Mouse (Mus musculus): Measurements from ENCODE around the gene Apbb2. TPM values are rescaled to one million over a fixed set of nuclear protein-coding genes. Genes with fewer than 3 reads are reported as not detected.
A peak's percentile ranks its signal among the peaks of the same experiment; 100 is the strongest.

Gene Apbb2
- polyA plus RNA-seq, 1 experiment = 36.1 TPM

- peaks cover 15% of the 10 kb centered on the region for H3K4me1 ChIP-seq (ENCODE audit: control insufficient read depth, insufficient read depth, low read length)
- H3K27me3 ChIP-seq (ENCODE audit: control insufficient read depth, insufficient read depth, low read length) = no peaks in the 10 kb centered on the region
- H3K4me3 ChIP-seq (replicated peaks; ENCODE audit: insufficient read depth, low read depth, low read length) = no peak overlapping the region
- peak in 1 of 2 experiments; percentile 37 for DNase-seq
- WGBS = 39% methylated on average over 11 of the region's 11 CpGs
- no peak overlapping the region for H3K27ac ChIP-seq (ENCODE audit: insufficient read depth, low read length)
- TF ChIP-seq POLR2A (IDR thresholded peaks at IDR 0.05; ENCODE audit: borderline replicate concordance, insufficient read depth, low read length) (no peak), CTCF (IDR thresholded peaks at IDR 0.05; ENCODE audit: borderline replicate concordance, insufficient read depth, low read depth, low read length) (no peak)
Measured at GRCm38 (mm10) chr5:66323603-66324002, 295.0 kb downstream of the Apbb2 start.

DNA sequence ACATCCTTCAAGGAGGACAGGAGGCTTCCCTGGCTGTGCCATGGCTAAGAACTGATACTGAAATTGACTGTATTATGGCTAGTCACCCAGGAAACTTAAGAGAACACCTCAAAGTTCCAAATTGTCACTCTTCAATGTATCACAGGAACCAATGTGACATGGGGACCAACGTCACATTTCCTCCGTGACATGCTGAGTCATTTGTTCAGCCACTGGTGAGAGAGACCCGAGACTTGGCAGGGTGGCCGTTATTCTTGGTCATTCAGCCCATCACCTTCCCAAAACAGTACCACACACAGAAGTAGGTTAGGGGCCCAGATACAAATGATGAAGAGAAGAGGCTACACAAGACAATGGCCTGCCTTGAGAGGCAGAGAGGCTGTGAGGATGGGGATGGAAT is 295.5 kb downstream of the Apbb2 start:
- DNase-seq = no peak
- TF ChIP-seq CTCF (IDR thresholded peaks at IDR 0.05; ENCODE audit: borderline replicate concordance, insufficient read depth, low read depth, low read length) (no peak), POLR2A (IDR thresholded peaks at IDR 0.05; ENCODE audit: borderline replicate concordance, insufficient read depth, low read length) (no peak)
- H3K4me3 ChIP-seq (replicated peaks; ENCODE audit: insufficient read depth, low read depth, low read length) = no peak overlapping the region
- peaks cover 15% of the 10 kb centered on the region for H3K4me1 ChIP-seq (ENCODE audit: control insufficient read depth, insufficient read depth, low read length)
- H3K27ac ChIP-seq (ENCODE audit: insufficient read depth, low read length) = no peak overlapping the region
- 62% methylated on average over 4 of the region's 4 CpGs for WGBS
- no peaks in the 10 kb centered on the region for H3K27me3 ChIP-seq (ENCODE audit: control insufficient read depth, insufficient read depth, low read length)

GRCm38 (mm10) chr5:66319827-66320404 is 298.7 kb downstream of the Apbb2 start:
- no peak overlapping the region for H3K27ac ChIP-seq (ENCODE audit: insufficient read depth, low read length)
- WGBS = 40% methylated on average over 14 of the region's 14 CpGs
- no peak for DNase-seq
- TF ChIP-seq CTCF (IDR thresholded peaks at IDR 0.05; ENCODE audit: borderline replicate concordance, insufficient read depth, low read depth, low read length) (no peak), POLR2A (IDR thresholded peaks at IDR 0.05; ENCODE audit: borderline replicate concordance, insufficient read depth, low read length) (no peak)
- peaks cover 17% of the 10 kb centered on the region for H3K4me1 ChIP-seq (ENCODE audit: control insufficient read depth, insufficient read depth, low read length)
- no peaks in the 10 kb centered on the region for H3K27me3 ChIP-seq (ENCODE audit: control insufficient read depth, insufficient read depth, low read length)
- no peak overlapping the region for H3K4me3 ChIP-seq (replicated peaks; ENCODE audit: insufficient read depth, low read depth, low read length)

- no peak for DNase-seq
- WGBS = 71% methylated on average over 6 of the region's 6 CpGs
- Histone ChIP-seq H3K4me3 (replicated peaks; ENCODE audit: insufficient read depth, low read depth, low read length) (no peak overlapping the region), H3K27me3 (ENCODE audit: control insufficient read depth, insufficient read depth, low read length) (no peaks in the 10 kb centered on the region), H3K4me1 (ENCODE audit: control insufficient read depth, insufficient read depth, low read length) (peaks cover 15% of the 10 kb centered on the region), H3K27ac (ENCODE audit: insufficient read depth, low read length) (no peak overlapping the region)
- TF ChIP-seq CTCF (IDR thresholded peaks at IDR 0.05; ENCODE audit: borderline replicate concordance, insufficient read depth, low read depth, low read length) = peak; percentile 44; the same call in 1 of the 2 replicates
- no peak for TF ChIP-seq POLR2A (IDR thresholded peaks at IDR 0.05; ENCODE audit: borderline replicate concordance, insufficient read depth, low read length)
Measured at GRCm38 (mm10) chr5:66319341-66319740, 299.2 kb downstream of the Apbb2 start.

DNA sequence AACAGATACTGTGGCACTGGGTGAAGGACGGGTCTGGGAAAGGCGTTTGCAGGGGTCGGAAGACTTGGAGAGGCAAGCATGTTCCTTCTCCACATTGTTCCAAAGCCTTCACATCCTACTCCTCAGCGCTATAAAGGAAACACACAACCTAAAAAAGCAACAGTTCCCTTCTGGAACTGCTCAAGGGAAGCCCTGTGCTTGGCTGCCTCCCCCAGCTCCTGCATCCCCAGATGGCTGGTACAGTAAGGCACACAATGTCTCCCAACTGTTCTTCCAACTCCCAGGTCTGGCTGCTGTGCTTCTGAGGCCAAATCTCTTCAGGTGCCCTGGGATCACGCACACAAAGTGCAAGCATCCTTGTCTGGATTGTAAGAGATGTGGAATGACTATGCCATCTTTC is 302.8 kb downstream of the Apbb2 start:
- Histone ChIP-seq H3K4me3 (replicated peaks; ENCODE audit: insufficient read depth, low read depth, low read length) (no peak overlapping the region), H3K27ac (ENCODE audit: insufficient read depth, low read length) (peak overlapping the region; percentile 31; the same call in 1 of the 2 replicates), H3K27me3 (ENCODE audit: control insufficient read depth, insufficient read depth, low read length) (no peaks in the 10 kb centered on the region), H3K4me1 (ENCODE audit: control insufficient read depth, insufficient read depth, low read length) (peaks cover 9% of the 10 kb centered on the region; the same call in 1 of the 2 replicates)
- 63% methylated on average over 5 of the region's 5 CpGs for WGBS
- TF ChIP-seq CTCF (IDR thresholded peaks at IDR 0.05; ENCODE audit: borderline replicate concordance, insufficient read depth, low read depth, low read length) = no peak
- TF ChIP-seq POLR2A (IDR thresholded peaks at IDR 0.05; ENCODE audit: borderline replicate concordance, insufficient read depth, low read length) = no peak
- DNase-seq = peak in 1 of 2 experiments; percentile 33

GRCm38 (mm10) chr5:66310806-66311205 is 307.8 kb downstream of the Apbb2 start:
- DNase-seq = peak in 1 of 2 experiments; percentile 3
- H3K4me1 ChIP-seq (ENCODE audit: control insufficient read depth, insufficient read depth, low read length) = peaks cover 5% of the 10 kb centered on the region; the same call in 1 of the 2 replicates
- H3K27ac ChIP-seq (ENCODE audit: insufficient read depth, low read length) = no peak overlapping the region
- TF ChIP-seq POLR2A (IDR thresholded peaks at IDR 0.05; ENCODE audit: borderline replicate concordance, insufficient read depth, low read length) (no peak), CTCF (IDR thresholded peaks at IDR 0.05; ENCODE audit: borderline replicate concordance, insufficient read depth, low read depth, low read length) (no peak)
- WGBS = 70% methylated on average over 11 of the region's 11 CpGs
- H3K27me3 ChIP-seq (ENCODE audit: control insufficient read depth, insufficient read depth, low read length) = no peaks in the 10 kb centered on the region
- no peak overlapping the region for H3K4me3 ChIP-seq (replicated peaks; ENCODE audit: insufficient read depth, low read depth, low read length)

- no peak for TF ChIP-seq POLR2A (IDR thresholded peaks at IDR 0.05; ENCODE audit: borderline replicate concordance, insufficient read depth, low read length)
- no peak for TF ChIP-seq CTCF (IDR thresholded peaks at IDR 0.05; ENCODE audit: borderline replicate concordance, insufficient read depth, low read depth, low read length)
- H3K4me1 ChIP-seq (ENCODE audit: control insufficient read depth, insufficient read depth, low read length) = peaks cover under 1% of the 10 kb centered on the region; the same call in 1 of the 2 replicates
- H3K27me3 ChIP-seq (ENCODE audit: control insufficient read depth, insufficient read depth, low read length) = no peaks in the 10 kb centered on the region
- H3K27ac ChIP-seq (ENCODE audit: insufficient read depth, low read length) = no peak overlapping the region
- 36% methylated on average over 8 of the region's 9 CpGs for WGBS
- H3K4me3 ChIP-seq (replicated peaks; ENCODE audit: insufficient read depth, low read depth, low read length) = no peak overlapping the region
- peak in 1 of 2 experiments; percentile 2 for DNase-seq
Measured at GRCm38 (mm10) chr5:66310328-66310727, 308.3 kb downstream of the Apbb2 start.

DNA sequence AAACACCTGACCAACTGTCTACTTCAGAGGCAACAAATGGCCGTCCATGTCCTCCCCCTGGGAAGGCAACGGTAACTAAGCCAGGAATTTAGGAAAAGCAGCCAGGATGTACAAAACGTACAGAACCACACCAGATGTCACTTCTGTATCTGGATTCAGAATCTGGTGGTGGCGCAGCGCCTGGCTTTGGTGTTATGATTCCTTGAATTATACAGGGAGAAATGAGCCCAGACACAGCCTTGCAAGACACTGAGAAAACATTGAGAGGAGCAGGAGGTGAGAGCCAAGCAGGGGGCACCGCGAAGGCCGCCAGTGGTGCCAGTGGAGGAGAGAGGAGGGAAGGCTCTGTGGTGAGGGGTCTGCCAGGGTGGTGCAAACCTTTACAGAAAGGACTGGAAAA is 313.1 kb downstream of the Apbb2 start:
- Histone ChIP-seq H3K4me1 (ENCODE audit: control insufficient read depth, insufficient read depth, low read length) (no peaks in the 10 kb centered on the region), H3K27ac (ENCODE audit: insufficient read depth, low read length) (no peak overlapping the region), H3K27me3 (ENCODE audit: control insufficient read depth, insufficient read depth, low read length) (no peaks in the 10 kb centered on the region), H3K4me3 (replicated peaks; ENCODE audit: insufficient read depth, low read depth, low read length) (no peak overlapping the region)
- TF ChIP-seq CTCF (IDR thresholded peaks at IDR 0.05; ENCODE audit: borderline replicate concordance, insufficient read depth, low read depth, low read length) = no peak
- TF ChIP-seq POLR2A (IDR thresholded peaks at IDR 0.05; ENCODE audit: borderline replicate concordance, insufficient read depth, low read length) = no peak
- WGBS = 42% methylated on average over 8 of the region's 8 CpGs
- DNase-seq = no peak
